Mouse (Mus musculus) E14TG2a.4 (cell line): ENCODE results near the gene Dcakd.

Experiments
- CTCF ChIP-seq: conservative IDR thresholded peaks from 2 replicates; pipeline ENCODE4 v1.5.1; 2014; ENCODE audit warnings: low read length
- NANOG ChIP-seq: IDR thresholded peaks from 2 replicates; pipeline ENCODE4 v1.6.1; 2014; ENCODE audit warnings: borderline replicate concordance, low read length, mixed read lengths
- POU5F1 ChIP-seq: IDR thresholded peaks from 2 replicates; pipeline ENCODE4 v1.6.1; 2014; ENCODE audit warnings: low read length, borderline replicate concordance

DNA sequence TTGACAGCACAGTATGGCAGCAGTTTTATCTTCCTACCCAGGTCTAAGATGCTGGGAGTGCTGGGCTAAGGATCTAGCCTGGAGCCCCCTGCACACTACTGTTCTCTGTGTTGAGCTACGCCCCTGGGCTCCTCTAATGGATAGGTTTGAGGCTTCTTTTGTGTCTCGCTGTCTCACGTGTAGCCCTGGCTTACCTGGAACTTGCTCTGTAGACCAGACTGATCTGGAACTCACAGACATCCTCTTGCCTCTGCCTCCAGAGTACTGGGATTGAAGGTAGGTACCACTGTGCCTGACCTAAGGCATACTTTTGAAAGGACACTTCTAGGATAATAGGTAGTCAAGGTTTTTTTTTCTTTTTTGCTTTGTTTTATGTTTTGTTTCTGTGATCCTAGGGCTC lies 15.8 kb upstream of the Dcakd start:
- TF ChIP-seq CTCF, result no peak
- no peak for TF ChIP-seq NANOG
- TF ChIP-seq POU5F1, result no peak
